Mouse (Mus musculus) neural tube, embryonic 11.5 days (tissue): ENCODE measurements around the gene Bnip1. TPM values are rescaled to one million over a fixed set of nuclear protein-coding genes. Genes with fewer than 3 reads are reported as not detected.

Experiments
- ATAC-seq: fragments of 200-750 bp; cut with Nextera tagmentation; 2 replicates; pipeline ENCODE4 v1.8.0; 2017; ENCODE audit warnings: moderate number of reproducible peaks, mild to moderate bottlenecking, moderate TSS enrichment, moderate library complexity; ENCODE audit not compliant: insufficient read depth, low FRiP score, low TSS enrichment
- DNase-seq: peaks from one replicate; pipeline ENCODE4 v3.0.0-alpha.2; 2015; ENCODE audit warnings: low spot score
- H3K27ac ChIP-seq: fragments of 300-500 bp; sonication (generic); 2 replicates; pipeline ENCODE4 v1.5.1; 2014; ENCODE audit warnings: low read depth, mild to moderate bottlenecking, low read length
- H3K27me3 ChIP-seq: fragments of 300-500 bp; sonication (generic); 2 replicates; pipeline ENCODE4 v1.6.1; 2014; ENCODE audit warnings: mild to moderate bottlenecking, low read length, mixed read lengths; ENCODE audit not compliant: control insufficient read depth, insufficient read depth
- H3K36me3 ChIP-seq: fragments of 300-500 bp; sonication (generic); 2 replicates; pipeline ENCODE4 v1.6.1; 2014; ENCODE audit warnings: mild to moderate bottlenecking, low read length, moderate library complexity, mixed read lengths; ENCODE audit not compliant: control insufficient read depth, insufficient read depth
- H3K4me1 ChIP-seq: fragments of 300-500 bp; sonication (generic); 2 replicates; pipeline ENCODE4 v1.6.1; 2014; ENCODE audit warnings: low read length, mixed read lengths; ENCODE audit not compliant: control insufficient read depth, insufficient read depth
- H3K4me2 ChIP-seq: fragments of 300-500 bp; sonication (generic); 2 replicates; pipeline ENCODE4 v1.6.1; 2014; ENCODE audit warnings: low read depth, mild to moderate bottlenecking, moderate library complexity
- H3K4me3 ChIP-seq: fragments of 300-500 bp; sonication (generic); 2 replicates; pipeline ENCODE4 v1.5.1; 2014; ENCODE audit warnings: low read depth, low read length
- H3K9ac ChIP-seq: fragments of 300-500 bp; sonication (generic); 2 replicates; pipeline ENCODE4 v1.6.1; 2014; ENCODE audit warnings: mild to moderate bottlenecking, low read length
- H3K9me3 ChIP-seq: fragments of 300-500 bp; sonication (generic); 2 replicates; pipeline ENCODE4 v1.6.1; 2016; ENCODE audit warnings: low read length; ENCODE audit not compliant: control insufficient read depth
- WGBS: fragments of 180-500 bp; shearing (Covaris S2); extraction: QIAGEN DNeasy Blood & Tissue Kit; methylation state at CpG from one replicate; pipeline ENCODE4 v1.1.7; 2014; 5-methylcytosine and 5-hydroxymethylcytosine counted together
- polyA plus RNA-seq: library from polyadenylated mRNA; unstranded; fragments of >200 nt; fragmentation: Nextera tagmentation; extraction: Ambion mirVana; gene quantifications from 2 replicates; pipeline ENCODE4 v1.2.1, GENCODE M21; 2014

Gene Bnip1
- 49.6 and 51.6 TPM in 2 replicates for polyA plus RNA-seq

DNA sequence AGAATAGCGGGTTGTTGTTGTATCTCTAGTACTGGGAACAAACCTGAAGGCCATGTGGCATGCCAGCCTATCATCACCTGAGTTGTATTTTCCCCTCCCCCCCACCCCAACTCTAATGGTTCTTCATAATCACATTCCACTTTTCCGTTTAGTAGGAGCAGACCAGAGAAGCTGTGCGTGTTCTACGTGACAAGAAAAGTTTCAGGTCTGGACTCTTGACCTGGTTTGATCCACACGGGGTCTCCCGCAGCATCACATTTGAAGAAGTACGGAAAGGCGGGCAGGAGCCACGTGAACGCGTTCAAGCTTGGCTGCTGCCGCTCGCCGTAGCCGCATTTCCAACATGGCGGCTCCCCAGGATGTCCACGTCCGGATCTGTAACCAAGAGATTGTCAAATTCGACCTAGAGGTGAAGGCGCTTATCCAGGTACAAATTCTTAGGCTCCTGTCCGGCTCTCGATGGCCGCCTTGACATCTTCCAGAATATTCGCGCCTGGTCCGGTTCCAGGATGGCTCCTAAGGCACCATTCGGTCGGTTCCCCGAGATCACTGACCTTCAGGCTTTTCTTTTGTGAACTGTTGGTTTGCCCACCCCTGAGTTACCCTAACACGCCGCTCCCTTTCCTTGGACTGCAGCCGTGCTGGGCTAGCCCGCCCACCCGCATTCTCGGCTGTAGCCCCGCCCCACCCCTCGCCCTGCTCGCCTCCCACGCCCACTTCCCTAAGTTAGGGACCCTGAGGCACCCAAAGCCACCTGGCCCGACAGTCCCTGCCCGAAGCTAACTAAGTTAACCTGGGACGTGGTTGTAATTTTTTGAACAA lies at the start of gene Bnip1:
Bnip1 (plus strand) TSS at position 317 of the 822 bp plus-strand sequence.
- no peak for ATAC-seq
- Histone ChIP-seq H3K9me3 (no peaks in the 10 kb centered on the region), H3K4me1 (peaks cover 10% of the 10 kb centered on the region)

DNA sequence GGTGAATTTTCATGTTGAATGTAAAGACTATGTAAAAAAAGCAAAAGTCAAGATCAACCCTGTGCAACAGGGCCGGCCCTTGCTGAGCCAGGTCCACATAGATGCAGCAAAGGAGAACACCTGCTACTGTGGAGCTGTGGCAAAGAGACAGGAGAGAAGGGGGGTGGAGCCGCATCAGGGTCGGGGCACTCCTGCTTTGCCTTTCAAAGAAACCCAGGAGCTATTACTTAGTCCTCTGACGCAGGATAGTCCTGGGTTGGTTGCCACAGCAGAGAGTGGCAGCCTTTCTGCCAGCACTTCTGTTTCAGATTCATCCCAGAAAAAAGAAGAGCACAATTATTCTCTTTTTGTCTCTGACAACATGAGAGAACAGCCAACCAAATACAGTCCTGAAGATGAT lies 38.3 kb upstream of the Bnip1 start:
- Histone ChIP-seq H3K4me1 (no peaks in the 10 kb centered on the region), H3K36me3 (no peaks in the 10 kb centered on the region)

More for the DNA sequence above, at the start of gene Bnip1:
- WGBS: under 1% methylated on average over 42 of the region's 42 CpGs
- Histone ChIP-seq H3K4me2 (peak within 1 kb of the TSS; percentile 70), H3K27me3 (no peaks in the 10 kb centered on the region), H3K36me3 (0 out of 2 replicates have a peak, but pooled peaks cover 2% of the 10 kb centered on the region), H3K4me3 (peak within 1 kb of the TSS; percentile 81), H3K9ac (peak within 1 kb of the TSS; percentile 83), H3K27ac (0 out of 2 replicates have a peak within 1 kb of the TSS, but pooled peaks have one; percentile 39)
- peak; percentile 86 for DNase-seq

DNA sequence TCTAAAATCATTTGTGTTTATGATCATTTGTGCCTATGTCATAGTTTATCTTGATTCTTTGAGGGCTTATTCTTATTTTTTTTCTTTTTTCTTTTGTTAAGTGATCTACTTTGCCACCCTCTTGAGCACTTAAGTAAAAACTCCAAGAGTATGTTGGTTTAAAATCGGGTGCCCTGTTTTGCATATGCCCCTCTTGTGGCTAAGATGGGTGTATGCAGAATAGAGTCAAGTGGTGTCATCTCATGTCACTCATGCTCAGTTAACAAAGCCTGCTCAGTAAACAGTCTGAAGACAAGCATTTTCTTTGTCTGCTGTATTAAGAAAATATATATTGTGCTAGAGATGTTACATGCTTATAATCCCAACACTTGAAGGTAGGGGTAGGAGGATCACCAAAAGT lies 37.6 kb upstream of the Bnip1 start:
- H3K4me1 ChIP-seq: no peaks in the 10 kb centered on the region
- no peak overlapping the region for H3K4me2 ChIP-seq
- no peak overlapping the region for H3K9ac ChIP-seq
- WGBS: 90% methylated on average over 1 of the region's 1 CpGs
- no peaks in the 10 kb centered on the region for H3K9me3 ChIP-seq
- no peak for DNase-seq
- H3K4me3 ChIP-seq: no peak overlapping the region
- ATAC-seq: no peak
- no peaks in the 10 kb centered on the region for H3K36me3 ChIP-seq
- no peak overlapping the region for H3K27ac ChIP-seq
- H3K27me3 ChIP-seq: no peaks in the 10 kb centered on the region

More for the DNA sequence above, 38.3 kb upstream of the Bnip1 start:
- Histone ChIP-seq H3K4me3 (no peak overlapping the region), H3K4me2 (no peak overlapping the region), H3K27ac (no peak overlapping the region), H3K9ac (no peak overlapping the region), H3K9me3 (no peaks in the 10 kb centered on the region), H3K27me3 (no peaks in the 10 kb centered on the region)
- DNase-seq (no peak), ATAC-seq (no peak)
- 43% methylated on average over 4 of the region's 4 CpGs for WGBS

DNA sequence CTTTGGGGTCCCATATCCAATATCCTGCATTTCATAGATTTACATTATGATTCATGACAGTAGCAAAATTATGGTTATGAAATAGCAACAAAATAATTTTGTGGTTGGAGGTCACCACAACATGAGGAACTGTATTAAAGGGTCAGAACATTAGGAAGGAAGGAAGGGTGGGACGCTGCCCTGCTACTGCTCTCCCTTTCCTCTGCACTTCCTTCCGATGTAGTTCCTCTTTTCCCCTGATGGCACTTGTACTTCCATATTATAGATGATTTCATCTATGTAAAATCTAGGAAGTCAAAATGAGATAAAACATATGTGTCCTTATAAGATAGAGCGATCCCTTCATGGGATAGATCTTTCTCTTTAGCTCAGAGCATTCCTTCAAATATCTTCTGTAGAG lies 30.9 kb upstream of the Bnip1 start:
- Histone ChIP-seq H3K4me1 (no peaks in the 10 kb centered on the region), H3K9ac (no peak overlapping the region), H3K27me3 (no peaks in the 10 kb centered on the region), H3K4me3 (no peak overlapping the region), H3K4me2 (no peak overlapping the region), H3K36me3 (no peaks in the 10 kb centered on the region), H3K9me3 (no peaks in the 10 kb centered on the region), H3K27ac (no peak overlapping the region)
- 87% methylated on average over 3 of the region's 3 CpGs for WGBS
- DNase-seq (no peak), ATAC-seq (no peak)

DNA sequence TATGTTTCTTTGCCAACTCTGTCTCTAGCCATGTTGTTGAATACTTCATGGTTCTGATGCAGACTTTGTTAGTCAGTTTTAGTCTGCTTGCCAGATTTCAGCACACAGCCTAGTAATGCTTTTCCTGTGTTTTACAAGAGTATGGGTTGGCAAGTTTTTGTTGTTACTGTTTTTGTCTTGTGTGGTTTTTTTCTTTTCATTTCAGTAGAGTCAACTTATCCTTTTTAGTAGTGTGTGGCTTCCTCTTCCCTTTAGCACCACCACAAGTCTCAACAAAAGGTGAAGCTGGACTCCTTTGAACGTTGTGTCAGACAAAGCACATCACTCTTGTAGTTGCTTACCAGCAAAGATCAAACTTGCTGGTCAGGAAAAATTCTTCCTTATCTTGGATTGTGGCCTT lies 28.6 kb upstream of the Bnip1 start:
- Histone ChIP-seq H3K4me2 (no peak overlapping the region), H3K27me3 (no peaks in the 10 kb centered on the region), H3K9ac (no peak overlapping the region), H3K4me3 (no peak overlapping the region), H3K27ac (no peak overlapping the region), H3K9me3 (no peaks in the 10 kb centered on the region), H3K4me1 (no peaks in the 10 kb centered on the region), H3K36me3 (no peaks in the 10 kb centered on the region)
- ATAC-seq (no peak), DNase-seq (no peak)
- 87% methylated on average over 1 of the region's 1 CpGs for WGBS

DNA sequence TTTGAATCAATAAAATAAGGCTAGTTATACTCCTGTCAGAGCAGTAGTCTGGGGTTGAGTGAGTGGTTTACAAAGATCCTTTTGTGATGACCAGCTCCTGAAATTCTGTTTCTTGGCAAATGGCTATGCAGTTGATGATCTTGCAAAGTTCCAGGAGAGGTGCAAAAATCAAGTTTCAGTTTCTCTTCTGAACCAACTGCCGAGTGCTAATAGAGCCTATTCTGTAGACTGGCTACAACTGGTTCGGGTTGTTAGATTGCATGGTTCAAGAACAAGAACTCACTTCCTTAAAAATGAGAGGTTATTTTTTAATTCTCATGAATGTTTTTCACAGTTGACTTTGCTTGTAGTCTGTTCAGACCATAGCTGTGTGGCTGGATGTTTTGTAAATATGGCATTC lies 27.4 kb upstream of the Bnip1 start:
- no peak overlapping the region for H3K4me2 ChIP-seq
- H3K9ac ChIP-seq: no peak overlapping the region
- no peaks in the 10 kb centered on the region for H3K27me3 ChIP-seq
- H3K9me3 ChIP-seq: no peaks in the 10 kb centered on the region
- ATAC-seq (no peak), DNase-seq (no peak)
- H3K27ac ChIP-seq: no peak overlapping the region
- H3K36me3 ChIP-seq: no peaks in the 10 kb centered on the region
- no peak overlapping the region for H3K4me3 ChIP-seq
- WGBS: 91% methylated on average over 2 of the region's 2 CpGs
- H3K4me1 ChIP-seq: no peaks in the 10 kb centered on the region

DNA sequence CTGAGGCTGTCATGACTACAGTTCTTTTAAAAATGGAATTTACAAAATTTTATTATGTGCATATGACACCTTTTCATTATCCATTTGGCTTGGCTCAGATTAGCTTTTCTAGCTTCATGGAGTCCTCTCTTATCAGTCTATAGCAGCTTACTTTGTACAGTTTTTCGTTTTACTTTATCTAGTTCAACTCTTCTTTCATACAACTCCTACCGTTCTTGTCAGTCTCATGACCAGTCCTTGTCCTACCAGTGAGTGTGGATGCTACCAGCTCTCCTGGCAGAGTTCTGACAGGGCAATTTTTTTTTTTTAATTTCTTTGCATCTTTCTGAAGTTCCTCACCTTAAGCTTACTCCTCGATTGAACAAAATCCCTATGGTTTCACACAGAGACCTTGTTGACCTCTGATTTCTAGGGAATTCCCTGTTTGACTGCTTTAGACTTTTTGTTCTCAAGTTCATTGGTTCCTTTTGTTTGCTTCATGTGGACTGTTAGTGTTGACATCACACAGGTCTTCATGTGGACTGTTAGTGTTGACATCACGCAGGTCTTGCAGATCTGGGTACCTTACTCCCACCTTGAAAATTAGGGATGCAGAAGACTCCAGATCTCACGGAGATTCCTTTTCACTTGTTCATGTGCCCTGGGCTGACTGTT lies 13.6 kb upstream of the Bnip1 start:
- no peak overlapping the region for H3K9ac ChIP-seq
- no peaks in the 10 kb centered on the region for H3K9me3 ChIP-seq
- H3K4me3 ChIP-seq: no peak overlapping the region
- no peaks in the 10 kb centered on the region for H3K27me3 ChIP-seq
- H3K36me3 ChIP-seq: no peaks in the 10 kb centered on the region
- no peaks in the 10 kb centered on the region for H3K4me1 ChIP-seq
- 87% methylated on average over 5 of the region's 5 CpGs for WGBS
- H3K27ac ChIP-seq: no peak overlapping the region
- ATAC-seq: no peak
- no peak for DNase-seq
- H3K4me2 ChIP-seq: no peak overlapping the region

DNA sequence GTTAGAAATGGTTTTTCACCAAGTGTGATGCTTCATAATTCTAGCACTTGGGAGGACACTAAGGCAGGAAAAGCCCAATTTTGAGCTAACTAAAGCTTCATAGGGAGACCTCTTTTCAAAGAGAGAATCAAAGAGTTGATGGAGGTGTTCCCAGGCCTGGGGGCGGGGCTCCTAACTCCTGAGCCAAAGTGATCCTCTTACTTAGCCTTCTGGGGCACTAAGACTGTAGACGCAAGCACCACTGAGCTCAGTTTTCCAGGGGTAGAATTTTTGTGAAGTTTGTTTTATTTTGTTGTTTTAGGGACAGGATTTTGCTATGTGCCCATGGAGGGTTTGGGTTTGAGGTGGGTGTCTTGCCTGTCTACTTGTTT lies 13.1 kb upstream of the Bnip1 start:
- ATAC-seq: no peak
- H3K9ac ChIP-seq: no peak overlapping the region
- no peak for DNase-seq
- WGBS: 70% methylated on average over 2 of the region's 2 CpGs
- no peaks in the 10 kb centered on the region for H3K9me3 ChIP-seq
- H3K4me2 ChIP-seq: no peak overlapping the region
- no peaks in the 10 kb centered on the region for H3K36me3 ChIP-seq
- H3K27me3 ChIP-seq: no peaks in the 10 kb centered on the region
- no peak overlapping the region for H3K4me3 ChIP-seq
- H3K27ac ChIP-seq: no peak overlapping the region
- no peaks in the 10 kb centered on the region for H3K4me1 ChIP-seq
